Mouse (Mus musculus): ENCODE measurements at regions not wholly inside any gene's neighbourhood (a gene's known extent, or its start where the extent isn't known, plus 50 kb on each side); places are given as distances from the start of the nearest gene placed in this dataset.
A peak's percentile ranks its signal among the peaks of the same experiment; 100 is the strongest.
"Not testable (repeated sequence)": the region's sequence is repeated elsewhere in the genome, so short reads cannot be mapped to it uniquely, and the experiment has no call there.

GRCm38 (mm10) chr7:106616932-106617331 is 63.5 kb downstream of the Olfr693 start:
- DNase-seq, result peak; percentile 12

- DNase-seq, result no peak
Measured at GRCm38 (mm10) chr7:106612723-106613122, 67.7 kb downstream of the Olfr693 start.

- no peak for DNase-seq
Measured at GRCm38 (mm10) chr7:106580424-106580823, 100.0 kb downstream of the Olfr693 start.

- not testable (repeated sequence) for DNase-seq
Measured at GRCm38 (mm10) chr7:106568251-106568650, 112.1 kb downstream of the Olfr693 start.

GRCm38 (mm10) chr7:106550881-106551575 is 129.4 kb downstream of the Olfr693 start:
- DNase-seq, result no peak

GRCm38 (mm10) chr7:106529433-106530102 is 150.8 kb downstream of the Olfr693 start:
- not testable (repeated sequence) for DNase-seq

- not testable (repeated sequence) for DNase-seq
Measured at GRCm38 (mm10) chr7:106529023-106529422, 151.4 kb downstream of the Olfr693 start.

GRCm38 (mm10) chr7:106494851-106495250 is 185.5 kb downstream of the Olfr693 start:
- DNase-seq, result no peak
